Mouse (Mus musculus) limb, embryonic 11.5 days (tissue): ENCODE results near the gene Kcna4. TPM values are rescaled to one million over a fixed set of nuclear protein-coding genes. Genes with fewer than 3 reads are reported as not detected.

ENCODE experiments used
- polyA plus RNA-seq: library from polyadenylated mRNA; unstranded; fragments of >200 nt; fragmentation: Nextera tagmentation; extraction: Ambion mirVana; gene quantifications from 2 replicates; pipeline ENCODE4 v1.2.1, GENCODE M21; 2014

The Kcna4 gene
- polyA plus RNA-seq, 1 experiment from 2014 or later = 0.09 TPM

Other genes starting within 250 kb of the Kcna4 start
- gene Fshb, start 231.0 kb upstream of the Kcna4 start, polyA plus RNA-seq = not detected in 2 replicates